Mouse (Mus musculus) C2C12 (cell line): Measurements from ENCODE around the gene Lhpp. TPM values are rescaled to one million over a fixed set of nuclear protein-coding genes. Genes with fewer than 3 reads are reported as not detected.
A peak's percentile ranks its signal among the peaks of the same experiment; 100 is the strongest.

ENCODE experiments used
- H3K27me3 ChIP-seq: one replicate; pipeline ENCODE4 v1.6.1; 2011; ENCODE audit not compliant: control insufficient read depth, insufficient read depth, insufficient read length
- H3K36me3 ChIP-seq: one replicate; pipeline ENCODE4 v1.6.1; 2011; ENCODE audit not compliant: control insufficient read depth, insufficient read depth
- H3K4me3 ChIP-seq: one replicate; pipeline ENCODE4 v1.5.1; 2011; ENCODE audit warnings: mild to moderate bottlenecking, control low read depth; ENCODE audit not compliant: poor library complexity, insufficient read depth, severe bottlenecking
- H3K79me2 ChIP-seq: one replicate; pipeline ENCODE4 v1.6.1; 2011; ENCODE audit not compliant: control insufficient read depth, insufficient read depth
- H3K79me3 ChIP-seq: one replicate; pipeline ENCODE4 v1.6.1; 2011; ENCODE audit warnings: low read depth, control low read depth
- H3ac ChIP-seq: one replicate; pipeline ENCODE3; 2011; ENCODE audit warnings: low read depth; ENCODE audit not compliant: control insufficient read depth, insufficient read length
- CEBPB ChIP-seq: IDR thresholded peaks from one replicate; pipeline ENCODE4 v1.6.1; 2011; ENCODE audit warnings: low read depth, mild to moderate bottlenecking, control low read depth, moderate library complexity
- CTCF ChIP-seq: IDR thresholded peaks from one replicate; pipeline ENCODE4 v1.5.1; 2011; ENCODE audit not compliant: control insufficient read depth, insufficient read depth, insufficient read length
- FOSL1 ChIP-seq: IDR thresholded peaks from one replicate; pipeline ENCODE4 v1.8.0; 2011; ENCODE audit warnings: mild to moderate bottlenecking, low read length; ENCODE audit not compliant: poor library complexity, insufficient read depth, severe bottlenecking
- MAX ChIP-seq: IDR thresholded peaks from one replicate; pipeline ENCODE4 v1.6.1; 2011; ENCODE audit warnings: mild to moderate bottlenecking, control low read depth
- MYOD1 ChIP-seq: IDR thresholded peaks from one replicate; pipeline ENCODE4 v1.6.1; 2011; ENCODE audit warnings: low read depth; ENCODE audit not compliant: control insufficient read depth, insufficient read length
- MYOG ChIP-seq: IDR thresholded peaks from one replicate; pipeline ENCODE4 v1.6.1; 2011; ENCODE audit not compliant: control insufficient read depth, insufficient read length; ENCODE audit errors: extremely low read depth
- USF1 ChIP-seq: IDR thresholded peaks from one replicate; pipeline ENCODE4 v1.6.1; 2011; ENCODE audit warnings: low read depth, mild to moderate bottlenecking, control low read depth, moderate library complexity
- polyA plus RNA-seq: library from polyadenylated mRNA; unstranded; fragments of >200 nt; fragmentation: generic; extraction: Trizol; gene quantifications from one replicate; pipeline ENCODE4 v1.2.1, GENCODE M21; 2012; ENCODE audit warnings: missing spikeins

Gene Lhpp
- polyA plus RNA-seq, 1 experiment: 2.9 TPM

- H3K79me3 ChIP-seq: no peaks in the 10 kb centered on the region
- H3K79me2 ChIP-seq: no peaks in the 10 kb centered on the region
- H3K4me3 ChIP-seq: no peak overlapping the region
- H3K27me3 ChIP-seq: peaks cover 27% of the 10 kb centered on the region
- no peak overlapping the region for H3ac ChIP-seq
- no peaks in the 10 kb centered on the region for H3K36me3 ChIP-seq
- TF ChIP-seq MYOD1: no peak
- no peak for TF ChIP-seq MAX
- TF ChIP-seq CEBPB: no peak
- TF ChIP-seq USF1: no peak
- no peak for TF ChIP-seq CTCF
- no peak for TF ChIP-seq FOSL1
- no peak for TF ChIP-seq MYOG
Observed at GRCm38 (mm10) chr7:132627448-132627847, 17.0 kb downstream of the Lhpp start.

- H3K36me3 ChIP-seq: no peaks in the 10 kb centered on the region
- peaks cover 30% of the 10 kb centered on the region for H3K27me3 ChIP-seq
- no peak for TF ChIP-seq MAX
- H3K4me3 ChIP-seq: no peak overlapping the region
- no peak overlapping the region for H3ac ChIP-seq
- no peaks in the 10 kb centered on the region for H3K79me2 ChIP-seq
- H3K79me3 ChIP-seq: no peaks in the 10 kb centered on the region
Observed at GRCm38 (mm10) chr7:132631313-132631712, 20.9 kb downstream of the Lhpp start.

GRCm38 (mm10) chr7:132637292-132637691, 26.9 kb downstream of the Lhpp start:
- no peaks in the 10 kb centered on the region for H3K79me3 ChIP-seq
- TF ChIP-seq CTCF (no peak), FOSL1 (no peak), CEBPB (no peak), USF1 (no peak), MAX (no peak), MYOD1 (no peak), MYOG (no peak)
- peaks cover 12% of the 10 kb centered on the region for H3K27me3 ChIP-seq
- H3K79me2 ChIP-seq: no peaks in the 10 kb centered on the region
- no peak overlapping the region for H3ac ChIP-seq
- H3K36me3 ChIP-seq: no peaks in the 10 kb centered on the region
- H3K4me3 ChIP-seq: no peak overlapping the region

- no peak overlapping the region for H3ac ChIP-seq
- no peaks in the 10 kb centered on the region for H3K79me3 ChIP-seq
- TF ChIP-seq CTCF (peak; percentile 27), USF1 (no peak)
Observed at GRCm38 (mm10) chr7:132638446-132639087, 28.1 kb downstream of the Lhpp start.

GRCm38 (mm10) chr7:132640946-132641345, 30.5 kb downstream of the Lhpp start:
- no peaks in the 10 kb centered on the region for H3K79me2 ChIP-seq
- H3ac ChIP-seq: no peak overlapping the region
- TF ChIP-seq MYOG: no peak
- no peak for TF ChIP-seq CTCF
- TF ChIP-seq MAX: no peak
- TF ChIP-seq FOSL1: no peak
- TF ChIP-seq MYOD1: no peak
- no peak for TF ChIP-seq USF1
- no peak for TF ChIP-seq CEBPB
- H3K27me3 ChIP-seq: peaks cover 5% of the 10 kb centered on the region
- no peaks in the 10 kb centered on the region for H3K36me3 ChIP-seq
- no peak overlapping the region for H3K4me3 ChIP-seq
- no peaks in the 10 kb centered on the region for H3K79me3 ChIP-seq

More at GRCm38 (mm10) chr7:132638446-132639087, 28.1 kb downstream of the Lhpp start:
- H3K36me3 ChIP-seq: no peaks in the 10 kb centered on the region
- H3K4me3 ChIP-seq: no peak overlapping the region
- peaks cover 12% of the 10 kb centered on the region for H3K27me3 ChIP-seq
- no peaks in the 10 kb centered on the region for H3K79me2 ChIP-seq

GRCm38 (mm10) chr7:132641606-132642005, 31.2 kb downstream of the Lhpp start:
- no peaks in the 10 kb centered on the region for H3K79me2 ChIP-seq
- no peaks in the 10 kb centered on the region for H3K79me3 ChIP-seq
- no peaks in the 10 kb centered on the region for H3K36me3 ChIP-seq
- H3K4me3 ChIP-seq: no peak overlapping the region
- H3ac ChIP-seq: no peak overlapping the region
- H3K27me3 ChIP-seq: peaks cover 5% of the 10 kb centered on the region
- TF ChIP-seq USF1: no peak
- TF ChIP-seq MYOD1: no peak
- TF ChIP-seq MAX: no peak
- TF ChIP-seq CTCF: no peak
- no peak for TF ChIP-seq MYOG
- TF ChIP-seq CEBPB: no peak
